Mouse (Mus musculus) forebrain, embryonic 10.5 days (tissue): ENCODE results near the gene Cd2. TPM values are rescaled to one million over a fixed set of nuclear protein-coding genes. Genes with fewer than 3 reads are reported as not detected.

Source experiments
- DNase-seq: peaks from one replicate; pipeline ENCODE4 v3.0.0-alpha.2; 2017; ENCODE audit warnings: low spot score; ENCODE audit errors: extremely low spot score
- H3K27ac ChIP-seq: fragments of 300-500 bp; sonication (generic); 2 replicates; pipeline ENCODE4 v1.5.1; 2016; ENCODE audit warnings: mild to moderate bottlenecking
- H3K27me3 ChIP-seq: fragments of 300-500 bp; sonication (generic); 2 replicates; pipeline ENCODE4 v1.6.1; 2016; ENCODE audit warnings: mild to moderate bottlenecking; ENCODE audit not compliant: poor library complexity, severe bottlenecking
- H3K36me3 ChIP-seq: fragments of 300-500 bp; sonication (generic); replicated peaks from 2 replicates; pipeline ENCODE4 v1.6.1; 2016; ENCODE audit warnings: mild to moderate bottlenecking, moderate library complexity
- H3K4me1 ChIP-seq: fragments of 300-500 bp; sonication (generic); 2 replicates; pipeline ENCODE4 v1.6.1; 2016
- H3K4me3 ChIP-seq: fragments of 300-500 bp; sonication (generic); 2 replicates; pipeline ENCODE4 v1.5.1; 2016; ENCODE audit warnings: mild to moderate bottlenecking, moderate library complexity
- H3K9me3 ChIP-seq: fragments of 300-500 bp; sonication (generic); 2 replicates; pipeline ENCODE4 v1.6.1; 2016; ENCODE audit warnings: mild to moderate bottlenecking, moderate library complexity
- WGBS: fragments of 180-500 bp; shearing (Covaris S2); methylation state at CpG from one replicate; pipeline ENCODE4 v1.1.7; 2016; 5-methylcytosine and 5-hydroxymethylcytosine counted together
- polyA plus RNA-seq: library from polyadenylated mRNA; unstranded; fragments of >200 nt; fragmentation: Nextera tagmentation; extraction: Ambion mirVana; gene quantifications from 2 replicates; pipeline ENCODE4 v1.2.1, GENCODE M21; 2016

Cd2 gene
- polyA plus RNA-seq, 1 experiment from 2014 or later = not detected

DNA sequence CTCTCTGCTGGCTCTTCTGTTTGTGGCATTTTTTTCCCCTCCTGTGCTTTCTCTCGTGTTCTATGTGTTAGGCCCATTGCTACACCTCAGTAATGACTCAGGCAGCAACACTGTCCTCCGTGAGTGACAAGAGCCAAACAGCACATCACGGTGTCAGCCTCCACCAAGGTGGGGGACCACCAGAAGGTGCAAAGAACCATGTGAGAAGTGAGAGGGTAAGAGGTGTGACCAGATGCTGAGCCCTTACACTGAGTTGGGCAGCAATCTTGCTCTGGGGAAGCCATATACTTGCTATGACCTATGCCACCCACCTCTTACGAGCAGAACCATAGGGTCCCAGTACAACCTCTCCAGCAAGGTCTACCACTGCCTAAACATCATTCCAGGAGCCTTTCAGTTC lies 9.9 kb downstream of the Cd2 start:
- peaks cover 17% of the 10 kb centered on the region for H3K4me1 ChIP-seq
- no peak for DNase-seq
- H3K36me3 ChIP-seq = no peaks in the 10 kb centered on the region
- 89% methylated on average over 4 of the region's 4 CpGs for WGBS
- no peak overlapping the region for H3K27ac ChIP-seq
- no peak overlapping the region for H3K4me3 ChIP-seq
- no peaks in the 10 kb centered on the region for H3K27me3 ChIP-seq
- no peaks in the 10 kb centered on the region for H3K9me3 ChIP-seq

DNA sequence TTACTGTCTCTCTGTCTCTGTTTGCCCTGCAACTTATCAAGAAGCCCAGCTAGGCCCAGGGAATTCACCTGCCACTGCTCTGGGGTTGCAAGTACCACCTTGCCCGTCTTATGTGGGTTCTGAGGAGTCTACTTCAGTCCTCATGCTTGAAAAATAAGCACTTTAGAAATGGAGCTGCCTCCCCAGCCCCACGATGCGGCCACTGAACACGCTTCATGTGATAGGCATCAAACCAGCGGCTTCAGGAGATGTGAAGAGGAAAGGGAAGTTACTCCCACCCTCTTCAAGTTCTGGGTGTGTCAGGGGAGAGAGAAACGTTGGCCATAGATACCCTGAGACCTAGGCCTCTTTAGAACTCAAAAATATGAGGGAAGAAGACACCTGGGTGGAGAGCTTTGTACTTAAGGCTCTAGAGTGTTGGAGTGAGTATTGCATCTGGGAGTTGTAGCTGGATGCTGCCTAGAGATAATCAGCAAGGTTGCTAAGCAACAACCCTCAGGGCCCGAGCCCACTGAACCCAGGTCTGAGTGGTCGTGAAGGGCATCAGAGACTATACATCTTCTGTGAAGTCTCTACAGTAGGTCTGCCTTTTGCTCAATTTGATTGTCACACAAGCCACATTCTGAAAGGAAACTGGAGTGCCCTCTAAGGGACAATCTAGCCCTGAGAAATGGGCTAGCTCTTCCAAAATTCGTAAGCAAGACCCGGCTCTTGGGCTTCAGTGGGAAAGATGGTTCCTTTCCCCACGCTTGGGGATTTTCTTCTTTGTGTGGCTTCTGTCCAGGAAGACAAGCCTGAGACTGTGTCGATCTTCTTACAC lies 11.0 kb downstream of the Cd2 start:
- Histone ChIP-seq H3K4me1 (peaks cover 17% of the 10 kb centered on the region), H3K4me3 (no peak overlapping the region), H3K27me3 (no peaks in the 10 kb centered on the region), H3K9me3 (no peaks in the 10 kb centered on the region), H3K36me3 (no peaks in the 10 kb centered on the region), H3K27ac (no peak overlapping the region)
- DNase-seq = no peak
- 82% methylated on average over 12 of the region's 12 CpGs for WGBS

DNA sequence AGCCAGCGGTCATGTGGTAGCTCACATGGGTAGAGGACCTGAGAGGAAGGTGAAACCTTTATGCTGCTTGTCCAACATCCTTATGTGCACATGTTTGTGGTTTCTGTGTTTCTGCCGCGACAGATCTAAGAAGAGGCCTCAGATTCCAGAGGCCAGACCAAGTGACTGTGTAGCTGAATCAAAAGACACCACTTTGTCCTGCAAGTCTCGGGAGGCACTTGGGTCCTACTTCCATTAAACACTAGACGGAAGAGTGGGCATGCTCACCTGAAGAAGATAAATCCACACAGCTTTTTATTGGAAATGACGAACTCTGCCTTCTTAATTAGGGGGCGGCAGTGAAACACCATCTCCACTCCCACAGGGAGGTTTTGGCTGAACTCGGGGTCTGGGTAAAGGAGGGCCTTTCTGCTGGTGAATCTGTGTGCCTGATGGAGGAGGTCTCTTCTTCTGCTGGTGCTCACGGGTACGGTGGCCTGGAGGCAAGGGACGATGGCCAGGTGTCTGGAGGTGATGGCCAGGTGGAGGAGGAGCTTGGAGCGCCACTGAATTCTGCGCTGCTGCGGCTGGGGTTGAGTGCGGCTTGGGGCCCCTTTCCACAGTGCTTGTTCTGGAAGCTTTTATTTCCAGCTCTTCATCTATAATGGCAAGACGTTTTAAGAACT lies 12.0 kb downstream of the Cd2 start:
- Histone ChIP-seq H3K36me3 (no peaks in the 10 kb centered on the region), H3K27ac (no peak overlapping the region), H3K4me1 (peaks cover 10% of the 10 kb centered on the region), H3K4me3 (no peak overlapping the region), H3K27me3 (no peaks in the 10 kb centered on the region), H3K9me3 (no peaks in the 10 kb centered on the region)
- 91% methylated on average over 16 of the region's 16 CpGs for WGBS
- no peak for DNase-seq

DNA sequence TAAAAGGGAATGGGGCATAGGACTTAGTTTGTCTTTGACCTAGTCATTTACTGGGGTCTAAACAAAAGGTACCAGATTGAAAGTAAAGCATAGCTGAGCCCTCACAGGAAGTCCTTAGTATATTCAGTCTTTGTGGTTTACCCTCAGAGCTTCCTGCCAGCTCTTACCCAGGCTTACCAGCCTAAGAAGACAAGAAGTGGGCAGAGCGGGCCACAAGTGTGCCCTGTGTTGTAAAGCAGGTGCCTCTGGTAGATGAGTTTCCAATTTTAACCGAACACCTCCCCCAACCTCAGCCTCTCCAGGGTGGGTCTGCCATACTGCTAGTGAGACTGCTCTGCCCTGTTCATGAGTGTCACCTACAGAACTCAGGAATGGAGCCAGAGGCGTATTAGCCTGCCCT lies 12.9 kb downstream of the Cd2 start:
- peaks cover 3% of the 10 kb centered on the region; the same call in 1 of the 2 replicates for H3K4me1 ChIP-seq
- DNase-seq = no peak
- no peaks in the 10 kb centered on the region for H3K9me3 ChIP-seq
- no peak overlapping the region for H3K4me3 ChIP-seq
- H3K27me3 ChIP-seq = no peaks in the 10 kb centered on the region
- no peak overlapping the region for H3K27ac ChIP-seq
- WGBS = 89% methylated on average over 3 of the region's 3 CpGs
- H3K36me3 ChIP-seq = no peaks in the 10 kb centered on the region

DNA sequence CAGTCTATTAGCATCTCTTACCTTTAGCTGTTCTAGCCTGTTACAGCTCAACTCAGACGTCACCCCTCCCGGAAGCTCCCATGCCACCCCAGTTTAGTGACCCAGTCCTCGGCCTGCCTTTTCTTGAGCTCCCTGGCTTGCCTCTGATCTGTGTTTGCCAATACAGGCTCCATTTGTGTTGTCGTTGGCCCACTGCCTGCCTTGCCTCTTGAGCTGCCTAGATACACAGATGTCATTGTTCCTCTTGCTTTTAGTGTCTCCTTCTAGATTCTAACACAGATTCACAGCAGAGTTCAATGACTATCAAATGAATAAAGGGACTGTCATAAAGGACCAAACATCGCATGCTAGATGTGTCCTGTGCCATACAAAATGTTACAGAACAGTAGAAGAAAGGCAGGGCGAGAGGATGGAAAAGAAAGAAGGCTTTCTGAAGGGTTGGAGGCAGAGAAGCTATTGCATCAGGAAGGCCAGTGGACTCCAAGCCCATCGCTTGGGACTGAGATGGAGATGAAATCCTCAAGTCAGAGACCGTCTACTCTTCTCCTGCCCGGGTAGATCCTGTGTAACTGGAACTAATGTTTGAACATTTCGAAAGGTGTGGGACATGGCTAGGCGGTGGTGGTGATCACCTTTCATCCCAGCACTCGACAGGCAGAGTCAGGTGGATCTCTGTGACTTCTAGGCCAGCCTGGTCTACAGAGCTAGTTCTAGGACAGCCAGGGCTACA lies 13.5 kb downstream of the Cd2 start:
- WGBS = 92% methylated on average over 12 of the region's 12 CpGs

DNA sequence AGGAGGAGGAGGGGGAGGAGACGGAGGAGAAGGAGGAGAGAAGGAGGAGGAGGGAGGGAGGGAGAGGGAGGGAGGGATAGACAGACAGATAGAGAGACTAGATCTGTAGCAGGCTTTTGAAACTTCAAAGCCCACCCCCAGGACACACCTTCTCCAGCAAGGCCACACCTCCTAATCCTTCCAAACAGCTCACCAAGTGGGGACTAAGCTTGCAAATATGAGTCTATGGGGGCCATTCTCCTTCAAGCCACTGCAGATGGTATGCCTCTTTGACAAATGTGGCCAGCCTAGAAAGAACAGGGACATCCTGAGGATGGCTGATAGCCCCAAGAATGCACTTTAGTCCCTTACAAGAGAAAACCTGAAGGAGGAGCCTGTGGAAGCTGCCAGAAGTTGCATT lies 15.6 kb downstream of the Cd2 start:
- Histone ChIP-seq H3K27me3 (no peaks in the 10 kb centered on the region), H3K4me3 (no peak overlapping the region), H3K27ac (no peak overlapping the region), H3K4me1 (no peaks in the 10 kb centered on the region), H3K9me3 (no peaks in the 10 kb centered on the region), H3K36me3 (no peaks in the 10 kb centered on the region)
- DNase-seq = no peak
- WGBS = 55% methylated on average over 1 of the region's 1 CpGs

More for the DNA sequence above, 13.5 kb downstream of the Cd2 start:
- no peaks in the 10 kb centered on the region for H3K9me3 ChIP-seq
- H3K27me3 ChIP-seq = no peaks in the 10 kb centered on the region
- no peak overlapping the region for H3K4me3 ChIP-seq
- no peak overlapping the region for H3K27ac ChIP-seq
- DNase-seq = no peak
- H3K4me1 ChIP-seq = no peaks in the 10 kb centered on the region
- H3K36me3 ChIP-seq = no peaks in the 10 kb centered on the region

DNA sequence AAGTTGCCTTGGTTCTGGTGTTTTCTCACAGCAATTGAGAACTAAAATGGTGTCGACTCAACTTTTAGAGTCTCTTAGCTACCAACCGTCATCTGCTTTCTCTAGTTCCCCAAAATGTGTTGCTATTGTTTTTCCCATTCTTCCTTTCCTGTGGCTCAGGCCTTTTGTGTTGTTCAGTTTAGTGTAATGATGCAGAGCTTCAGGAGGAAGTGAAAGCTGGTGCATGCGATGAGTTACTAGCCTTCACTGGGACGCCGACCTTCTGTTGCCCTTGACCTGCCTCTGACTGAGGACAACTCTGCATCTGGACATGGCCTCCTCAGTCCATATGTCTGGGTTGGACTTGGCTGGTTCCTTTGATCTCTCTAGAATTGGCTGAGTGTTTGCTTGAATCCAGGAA lies 16.9 kb downstream of the Cd2 start:
- Histone ChIP-seq H3K27me3 (no peaks in the 10 kb centered on the region), H3K27ac (no peak overlapping the region), H3K4me1 (no peaks in the 10 kb centered on the region), H3K9me3 (no peaks in the 10 kb centered on the region), H3K4me3 (no peak overlapping the region), H3K36me3 (no peaks in the 10 kb centered on the region)
- DNase-seq = no peak
- WGBS = 98% methylated on average over 5 of the region's 5 CpGs

DNA sequence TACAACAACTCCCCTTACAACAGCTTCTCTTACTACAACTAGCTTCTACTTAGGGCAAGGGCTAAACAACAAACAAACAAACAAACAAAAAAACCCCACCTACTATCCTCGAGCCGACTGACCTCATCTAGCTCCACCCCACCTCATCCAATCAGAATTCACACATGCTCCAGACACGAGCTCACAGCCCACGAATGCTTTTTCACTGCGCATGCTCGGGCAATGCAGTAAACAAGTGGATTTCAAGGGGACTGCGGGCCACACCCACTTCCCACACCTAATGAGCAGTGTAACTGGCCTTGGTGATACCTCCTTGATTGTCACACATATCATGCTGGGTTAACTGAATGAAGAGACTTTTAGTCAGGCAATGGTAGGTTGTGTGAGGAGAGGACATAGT lies 19.4 kb downstream of the Cd2 start:
- Histone ChIP-seq H3K4me3 (no peak overlapping the region), H3K27me3 (no peaks in the 10 kb centered on the region), H3K27ac (no peak overlapping the region), H3K36me3 (no peaks in the 10 kb centered on the region), H3K4me1 (no peaks in the 10 kb centered on the region), H3K9me3 (no peaks in the 10 kb centered on the region)
- no peak for DNase-seq
- 90% methylated on average over 7 of the region's 7 CpGs for WGBS

DNA sequence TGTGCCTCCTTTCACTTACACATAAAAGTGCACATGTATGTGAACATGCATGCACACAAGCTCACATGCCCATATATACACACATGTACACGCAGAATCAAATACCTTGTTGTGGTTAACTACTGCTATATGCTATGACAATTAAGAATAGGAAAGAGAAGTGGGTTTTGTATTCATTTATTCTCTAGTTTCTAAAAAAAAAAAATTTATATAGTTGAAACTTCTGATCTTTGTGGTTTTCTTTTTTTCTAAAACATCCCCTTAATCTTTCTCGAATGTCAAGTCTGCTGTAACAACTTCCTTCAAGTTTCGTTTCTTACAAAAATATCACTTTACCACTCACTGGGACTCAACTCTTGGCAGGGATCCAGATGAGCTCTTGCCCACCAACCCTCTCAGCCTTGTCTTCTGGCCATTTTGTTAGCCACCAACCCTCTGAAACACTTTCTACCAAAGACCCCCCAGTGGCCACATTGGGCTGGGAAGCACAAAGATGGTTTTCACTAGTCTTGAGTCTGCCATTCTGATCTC lies 22.1 kb downstream of the Cd2 start:
- Histone ChIP-seq H3K36me3 (no peaks in the 10 kb centered on the region), H3K4me1 (no peaks in the 10 kb centered on the region), H3K9me3 (no peaks in the 10 kb centered on the region), H3K27me3 (no peaks in the 10 kb centered on the region), H3K4me3 (no peak overlapping the region), H3K27ac (no peak overlapping the region)
- no peak for DNase-seq
- 85% methylated on average over 3 of the region's 3 CpGs for WGBS

DNA sequence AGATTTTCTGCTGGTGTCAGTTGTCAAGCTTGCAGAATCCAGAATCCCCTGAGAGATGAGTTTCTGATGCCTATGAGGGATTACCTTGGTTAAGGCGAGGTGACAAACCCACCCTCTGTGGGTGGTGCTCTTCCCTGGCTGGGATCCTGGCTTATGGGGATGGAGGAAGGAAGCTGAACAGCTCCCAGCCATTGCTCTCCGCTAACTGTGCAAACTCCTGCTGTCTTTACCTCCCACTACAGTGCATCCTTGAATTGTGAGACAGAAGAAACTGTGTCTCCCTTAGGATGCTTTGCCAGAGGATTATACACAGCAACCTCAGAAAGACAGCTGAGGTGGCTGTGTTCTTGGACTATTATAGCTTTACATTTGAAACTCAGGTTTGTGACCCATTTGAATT lies 28.8 kb downstream of the Cd2 start:
- Histone ChIP-seq H3K9me3 (no peaks in the 10 kb centered on the region), H3K36me3 (no peaks in the 10 kb centered on the region), H3K27ac (no peak overlapping the region), H3K27me3 (no peaks in the 10 kb centered on the region), H3K4me1 (no peaks in the 10 kb centered on the region), H3K4me3 (no peak overlapping the region)
- DNase-seq = no peak
- 51% methylated on average over 2 of the region's 2 CpGs for WGBS

DNA sequence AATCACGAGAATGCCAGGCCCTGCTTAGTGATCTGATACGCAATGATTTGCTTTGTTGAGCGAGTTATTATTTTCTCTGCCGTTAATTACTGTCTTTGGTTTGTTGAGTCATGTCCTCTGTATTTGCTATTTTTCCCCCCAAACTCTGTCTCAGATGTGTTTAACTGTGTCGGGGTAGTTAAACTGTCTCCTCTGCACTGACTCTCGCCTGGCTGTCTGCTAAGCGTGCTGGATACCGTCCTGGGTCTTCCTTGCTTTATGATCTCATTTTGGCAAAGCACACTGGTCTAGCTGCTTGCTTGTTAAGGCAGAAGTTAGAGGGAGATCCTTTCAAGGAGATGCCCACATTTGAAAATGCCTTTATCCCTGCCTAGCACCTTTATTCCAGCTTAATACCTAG lies 31.6 kb downstream of the Cd2 start:
- Histone ChIP-seq H3K4me3 (no peak overlapping the region), H3K4me1 (no peaks in the 10 kb centered on the region), H3K36me3 (no peaks in the 10 kb centered on the region), H3K27ac (no peak overlapping the region), H3K27me3 (no peaks in the 10 kb centered on the region), H3K9me3 (no peaks in the 10 kb centered on the region)
- WGBS = 93% methylated on average over 8 of the region's 8 CpGs
- no peak for DNase-seq

DNA sequence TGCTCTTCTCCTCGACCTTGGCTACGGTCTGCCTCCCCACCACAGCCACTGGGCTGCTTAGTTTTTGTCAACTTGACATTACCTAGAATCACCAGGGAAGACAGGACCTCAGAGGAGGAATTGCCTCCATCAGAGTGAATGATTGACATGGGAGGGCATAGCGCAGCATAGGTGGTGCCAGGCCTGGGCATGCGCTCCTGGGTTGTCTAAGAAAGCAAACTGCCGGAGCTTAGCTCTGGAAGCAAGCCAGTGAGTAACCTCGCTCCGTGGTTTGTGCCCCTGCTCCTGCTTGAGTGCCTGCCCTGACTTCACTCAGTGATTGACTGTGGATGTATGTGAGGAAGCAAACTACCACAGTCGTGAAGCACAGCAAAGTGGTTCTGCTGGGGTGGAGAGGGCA lies 35.6 kb downstream of the Cd2 start:
- Histone ChIP-seq H3K27me3 (no peaks in the 10 kb centered on the region), H3K27ac (no peak overlapping the region), H3K36me3 (no peaks in the 10 kb centered on the region), H3K9me3 (no peaks in the 10 kb centered on the region), H3K4me3 (no peak overlapping the region), H3K4me1 (no peaks in the 10 kb centered on the region)
- 90% methylated on average over 8 of the region's 8 CpGs for WGBS
- no peak for DNase-seq

DNA sequence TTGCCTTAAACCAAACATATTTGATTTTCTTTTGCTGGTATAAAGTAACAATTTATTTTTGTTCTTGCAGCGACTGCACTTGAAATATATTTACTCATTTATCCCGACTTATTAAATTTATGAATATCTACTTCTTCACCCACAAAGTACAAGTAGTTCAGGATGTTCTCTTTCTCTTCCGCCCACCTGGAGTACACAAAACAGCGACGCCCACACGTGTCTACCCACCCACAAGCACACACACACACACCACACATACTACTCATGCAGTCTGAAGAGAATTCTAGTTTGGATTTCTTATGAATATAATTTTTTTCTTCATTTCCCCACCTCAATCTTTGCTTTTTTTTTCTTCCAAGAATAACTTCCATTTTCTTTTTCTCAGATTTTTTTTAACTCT lies 37.9 kb downstream of the Cd2 start:
- H3K36me3 ChIP-seq = no peaks in the 10 kb centered on the region
- no peak overlapping the region for H3K4me3 ChIP-seq
- no peaks in the 10 kb centered on the region for H3K9me3 ChIP-seq
- H3K27me3 ChIP-seq = no peaks in the 10 kb centered on the region
- no peak for DNase-seq
- no peak overlapping the region for H3K27ac ChIP-seq
- H3K4me1 ChIP-seq = no peaks in the 10 kb centered on the region
- 88% methylated on average over 6 of the region's 6 CpGs for WGBS
